Mouse (Mus musculus) cerebellum, adult 2 months (tissue): ENCODE data around the gene Ccnl2. TPM values are rescaled to one million over a fixed set of nuclear protein-coding genes. Genes with fewer than 3 reads are reported as not detected.

Source experiments
- DNase-seq, 2 experiments: peaks; one replicate each; pipeline ENCODE4 v3.0.0; 2021
- H3K27ac ChIP-seq: fragments of 200-500 bp; 2 replicates; pipeline ENCODE4 v1.5.1; 2012; ENCODE audit warnings: low read length, control low read depth, inconsistent platforms; ENCODE audit not compliant: insufficient read depth
- H3K27me3 ChIP-seq: fragments of 200-500 bp; 2 replicates; pipeline ENCODE4 v1.6.1; 2012; ENCODE audit warnings: inconsistent platforms, mild to moderate bottlenecking, low read length, moderate library complexity; ENCODE audit not compliant: control insufficient read depth, insufficient read depth
- H3K4me1 ChIP-seq: fragments of 200-500 bp; 2 replicates; pipeline ENCODE4 v1.6.1; 2011; ENCODE audit warnings: low read length; ENCODE audit not compliant: control insufficient read depth, insufficient read depth
- H3K4me3 ChIP-seq: fragments of 200-500 bp; replicated peaks from 2 replicates; pipeline ENCODE3; 2011; ENCODE audit warnings: mild to moderate bottlenecking, low read depth, low read length, control low read depth; ENCODE audit not compliant: insufficient read depth
- CTCF ChIP-seq: fragments of 200-500 bp; IDR thresholded peaks from 2 replicates; pipeline ENCODE4 v1.5.1; 2011; ENCODE audit warnings: low read depth, mild to moderate bottlenecking, control low read depth, low read length, moderate library complexity, borderline replicate concordance; ENCODE audit not compliant: insufficient read depth
- POLR2A ChIP-seq: fragments of 200-500 bp; IDR thresholded peaks from 2 replicates; pipeline ENCODE4 v1.6.1; 2011; ENCODE audit warnings: low read length, control low read depth, borderline replicate concordance; ENCODE audit not compliant: insufficient read depth
- WGBS: fragments of 180-500 bp; shearing (Covaris S2); methylation state at CpG from one replicate; pipeline ENCODE4 v1.1.7; 2018; 5-methylcytosine and 5-hydroxymethylcytosine counted together
- polyA plus RNA-seq: library from polyadenylated mRNA; depleted of rRNA; stranded (reverse); fragments of >200 nt; gene quantifications from 2 replicates; pipeline ENCODE4 v1.2.3, GENCODE M21; 2012

Ccnl2 gene
- polyA plus RNA-seq, 1 experiment, result 171 TPM

- Histone ChIP-seq H3K4me3 (no peak overlapping the region), H3K4me1 (peaks cover 12% of the 10 kb centered on the region), H3K27ac (no peak overlapping the region), H3K27me3 (no peaks in the 10 kb centered on the region)
- DNase-seq, result peak; percentile 69 to 70
- TF ChIP-seq CTCF (peak; percentile 68), POLR2A (no peak)
- 19% methylated on average over 2 of the region's 2 CpGs for WGBS
Observed at GRCm38 (mm10) chr4:155833836-155834235, 21.5 kb downstream of the Ccnl2 start.

- DNase-seq, result no peak
- TF ChIP-seq POLR2A, result no peak
- no peak for TF ChIP-seq CTCF
- no peaks in the 10 kb centered on the region for H3K27me3 ChIP-seq
- WGBS, result 24% methylated on average over 11 of the region's 11 CpGs
- peaks cover 17% of the 10 kb centered on the region for H3K4me1 ChIP-seq
- H3K4me3 ChIP-seq, result no peak overlapping the region
- H3K27ac ChIP-seq, result no peak overlapping the region
Observed at GRCm38 (mm10) chr4:155837404-155838010, 25.2 kb downstream of the Ccnl2 start.

GRCm38 (mm10) chr4:155838187-155839153, 26.2 kb downstream of the Ccnl2 start:
- Histone ChIP-seq H3K4me1 (peaks cover 11% of the 10 kb centered on the region), H3K4me3 (no peak overlapping the region), H3K27me3 (no peaks in the 10 kb centered on the region), H3K27ac (no peak overlapping the region)
- DNase-seq, result no peak
- whole genome bisulfite sequencing, result 39% methylated on average over 8 of the region's 8 CpGs
- TF ChIP-seq CTCF (no peak), POLR2A (no peak)

GRCm38 (mm10) chr4:155839483-155839910, 27.2 kb downstream of the Ccnl2 start, which contains the start of gene Mxra8:
Mxra8 (plus strand) TSS chr4:155839680.
- no peaks in the 10 kb centered on the region for H3K27me3 ChIP-seq
- peak within 1 kb of the TSS; percentile 35 for H3K4me3 ChIP-seq
- peaks cover 11% of the 10 kb centered on the region for H3K4me1 ChIP-seq
- TF ChIP-seq POLR2A (no peak), CTCF (no peak)
- DNase-seq, result peak in 1 of 2 experiments; percentile 44
- 0 out of 2 replicates have a peak within 1 kb of the TSS, but pooled peaks have one; percentile 22 for H3K27ac ChIP-seq
- 33% methylated on average over 16 of the region's 16 CpGs for WGBS

- H3K27ac ChIP-seq, result 0 out of 2 replicates have a peak overlapping the region, but pooled peaks have one; percentile 22
- WGBS, result 38% methylated on average over 8 of the region's 8 CpGs
Observed at GRCm38 (mm10) chr4:155840076-155841002, 28.1 kb downstream of the Ccnl2 start.

GRCm38 (mm10) chr4:155841003-155841454, 28.7 kb downstream of the Ccnl2 start:
- Histone ChIP-seq H3K4me3 (peak overlapping the region; percentile 28), H3K27ac (no peak overlapping the region), H3K27me3 (no peaks in the 10 kb centered on the region), H3K4me1 (peaks cover 11% of the 10 kb centered on the region)
- peak in 1 of 2 experiments; percentile 35 for DNase-seq
- WGBS, result 5% methylated on average over 32 of the region's 32 CpGs
- TF ChIP-seq POLR2A (no peak), CTCF (no peak)

More at GRCm38 (mm10) chr4:155840076-155841002, 28.1 kb downstream of the Ccnl2 start:
- TF ChIP-seq CTCF (no peak), POLR2A (no peak)
- DNase-seq, result no peak
- Histone ChIP-seq H3K4me1 (peaks cover 11% of the 10 kb centered on the region), H3K27me3 (no peaks in the 10 kb centered on the region), H3K4me3 (no peak overlapping the region)
